Mouse (Mus musculus) hindbrain, postnatal 0 days (tissue): ENCODE measurements around the gene Gnb4. TPM values are rescaled to one million over a fixed set of nuclear protein-coding genes. Genes with fewer than 3 reads are reported as not detected.

Source experiments
- ATAC-seq: fragments of 200-750 bp; cut with Nextera tagmentation; 2 replicates; pipeline ENCODE4 v1.8.0; 2017; ENCODE audit warnings: mild to moderate bottlenecking, moderate TSS enrichment, moderate library complexity
- DNase-seq: peaks from one replicate; pipeline ENCODE4 v3.0.0-alpha.2; 2015; ENCODE audit warnings: low spot score
- H3K27ac ChIP-seq: fragments of 300-500 bp; sonication (generic); 2 replicates; pipeline ENCODE4 v1.5.1; 2014; ENCODE audit warnings: mild to moderate bottlenecking
- H3K27me3 ChIP-seq: fragments of 300-500 bp; sonication (generic); 2 replicates; pipeline ENCODE4 v1.6.1; 2014; ENCODE audit warnings: low read length, mixed read lengths; ENCODE audit not compliant: insufficient read depth
- H3K36me3 ChIP-seq: fragments of 300-500 bp; sonication (generic); 2 replicates; pipeline ENCODE4 v1.6.1; 2014; ENCODE audit warnings: low read length, mixed read lengths; ENCODE audit not compliant: insufficient read depth
- H3K4me1 ChIP-seq: fragments of 300-500 bp; sonication (generic); 2 replicates; pipeline ENCODE4 v1.6.1; 2014; ENCODE audit warnings: antibody characterized with exemption, low read length, mixed read lengths; ENCODE audit not compliant: insufficient read depth
- H3K4me2 ChIP-seq: fragments of 300-500 bp; sonication (generic); 2 replicates; pipeline ENCODE4 v1.6.1; 2014; ENCODE audit warnings: low read depth, mild to moderate bottlenecking, low read length, moderate library complexity, mixed read lengths
- H3K4me3 ChIP-seq: fragments of 300-500 bp; sonication (generic); 2 replicates; pipeline ENCODE4 v1.5.1; 2014; ENCODE audit warnings: low read length
- H3K9ac ChIP-seq: fragments of 300-500 bp; sonication (generic); replicated peaks from 2 replicates; pipeline ENCODE4 v1.6.1; 2014; ENCODE audit warnings: mild to moderate bottlenecking, low read length, moderate library complexity, mixed read lengths
- H3K9me3 ChIP-seq: fragments of 300-500 bp; sonication (generic); 2 replicates; pipeline ENCODE4 v1.6.1; 2016; ENCODE audit warnings: low read length, mixed read lengths
- CTCF ChIP-seq: IDR thresholded peaks from 2 replicates; pipeline ENCODE4 v1.5.1; 2016; ENCODE audit warnings: antibody characterized with exemption, control low read depth, low read depth
- WGBS: fragments of 180-500 bp; shearing (Covaris S2); extraction: QIAGEN DNeasy Blood & Tissue Kit; methylation state at CpG from one replicate; pipeline ENCODE4 v1.1.7; 2014; 5-methylcytosine and 5-hydroxymethylcytosine counted together
- polyA plus RNA-seq: library from polyadenylated mRNA; unstranded; fragments of >200 nt; fragmentation: Nextera tagmentation; extraction: Ambion mirVana; gene quantifications from 2 replicates; pipeline ENCODE4 v1.2.1, GENCODE M21; 2015
- total RNA-seq: library from RNA; depleted of rRNA; stranded (reverse); fragments of >200 nt; gene quantifications from 2 replicates; pipeline ENCODE4 v1.2.3, GENCODE M21; 2014

Gnb4 gene
- total and polyA plus RNA-seq, 2 experiments from 2014 or later: 123 to 124 TPM

GRCm38 (mm10) chr3:32616006-32616330 lies 417 bp downstream of the Gnb4 start:
- no peak for TF ChIP-seq CTCF
- 4% methylated on average over 13 of the region's 14 CpGs for WGBS
- Histone ChIP-seq H3K4me2 (peak overlapping the region; percentile 66), H3K36me3 (no peaks in the 10 kb centered on the region), H3K9me3 (no peaks in the 10 kb centered on the region), H3K27me3 (no peaks in the 10 kb centered on the region), H3K4me3 (peak overlapping the region; percentile 56), H3K27ac (peak overlapping the region; percentile 80), H3K9ac (peak overlapping the region; percentile 70), H3K4me1 (peaks cover 4% of the 10 kb centered on the region; the same call in 1 of the 2 replicates)
- ATAC-seq (no peak), DNase-seq (peak; percentile 20)

DNA sequence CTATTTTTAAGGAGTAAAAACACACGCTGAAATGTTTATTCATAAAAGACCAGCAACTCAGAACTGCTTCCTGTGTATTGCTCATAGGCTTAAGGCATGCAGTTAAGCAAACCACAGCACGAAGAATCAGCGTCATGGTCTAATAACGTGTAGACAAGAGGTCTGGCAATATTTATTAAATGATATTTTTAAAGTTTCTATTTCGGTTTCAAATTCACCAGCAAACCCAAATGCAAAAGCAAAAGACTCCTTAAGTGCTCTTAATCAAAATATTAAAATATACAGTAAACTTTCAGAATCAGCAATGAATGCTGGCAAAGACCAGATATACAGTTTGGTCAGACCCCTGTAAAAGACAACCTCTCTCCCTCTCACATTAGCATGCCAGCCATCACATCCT lies 1.0 kb downstream of the Gnb4 start:
- WGBS: 59% methylated on average over 5 of the region's 5 CpGs

GRCm38 (mm10) chr3:32614786-32615185 lies 1.6 kb downstream of the Gnb4 start:
- H3K9me3 ChIP-seq: no peaks in the 10 kb centered on the region
- H3K4me3 ChIP-seq: no peak overlapping the region
- H3K27ac ChIP-seq: no peak overlapping the region
- DNase-seq (no peak), ATAC-seq (no peak)
- H3K4me1 ChIP-seq: peaks cover 4% of the 10 kb centered on the region; the same call in 1 of the 2 replicates
- no peaks in the 10 kb centered on the region for H3K36me3 ChIP-seq
- no peak overlapping the region for H3K9ac ChIP-seq
- TF ChIP-seq CTCF: no peak
- peak overlapping the region; percentile 66 for H3K4me2 ChIP-seq
- no peaks in the 10 kb centered on the region for H3K27me3 ChIP-seq
- 78% methylated on average over 2 of the region's 2 CpGs for WGBS

More for the DNA sequence above, 1.0 kb downstream of the Gnb4 start:
- no peak overlapping the region for H3K27ac ChIP-seq
- peaks cover 4% of the 10 kb centered on the region; the same call in 1 of the 2 replicates for H3K4me1 ChIP-seq
- H3K4me3 ChIP-seq: peak overlapping the region; percentile 56
- DNase-seq: no peak
- no peaks in the 10 kb centered on the region for H3K9me3 ChIP-seq
- H3K9ac ChIP-seq: 0 out of 2 replicates have a peak overlapping the region, but pooled peaks have one; percentile 70
- H3K27me3 ChIP-seq: no peaks in the 10 kb centered on the region
- H3K4me2 ChIP-seq: peak overlapping the region; percentile 66
- no peak for ATAC-seq
- TF ChIP-seq CTCF: no peak
- H3K36me3 ChIP-seq: no peaks in the 10 kb centered on the region

DNA sequence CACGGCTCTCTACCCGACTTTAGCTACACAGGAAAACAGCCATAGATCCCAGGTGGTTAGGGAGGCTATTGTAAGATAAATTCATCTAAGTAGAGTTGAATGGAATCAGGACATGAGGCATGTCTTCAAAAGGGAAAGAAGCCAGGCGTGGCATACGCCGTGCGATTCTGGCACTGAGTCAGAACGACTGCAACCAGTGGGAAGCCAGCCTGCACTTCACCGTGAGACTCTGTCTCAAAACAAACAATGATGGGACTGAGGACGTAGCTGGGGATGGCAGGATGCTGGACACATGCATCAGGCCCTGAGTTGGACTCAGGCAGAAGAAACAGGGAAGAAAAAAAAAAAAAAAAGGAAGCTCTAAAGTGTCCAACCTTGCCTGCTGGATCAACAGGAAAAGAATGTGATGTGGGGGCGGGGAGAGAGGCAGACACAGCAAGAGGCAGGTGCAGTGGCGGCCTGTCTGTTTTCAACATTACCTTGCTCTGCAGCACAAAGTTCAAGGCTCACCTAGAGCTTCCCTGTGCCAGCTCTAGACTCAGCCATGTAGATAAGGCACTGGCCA lies 4.7 kb downstream of the Gnb4 start:
- no peak overlapping the region for H3K4me3 ChIP-seq
- peak; percentile 6 for DNase-seq
- H3K27ac ChIP-seq: no peak overlapping the region
- no peak overlapping the region for H3K4me2 ChIP-seq
- no peak overlapping the region for H3K9ac ChIP-seq
- ATAC-seq: no peak
- H3K27me3 ChIP-seq: no peaks in the 10 kb centered on the region
- H3K4me1 ChIP-seq: peaks cover 4% of the 10 kb centered on the region; the same call in 1 of the 2 replicates
- WGBS: 52% methylated on average over 11 of the region's 11 CpGs
- TF ChIP-seq CTCF: no peak
- no peaks in the 10 kb centered on the region for H3K36me3 ChIP-seq
- H3K9me3 ChIP-seq: no peaks in the 10 kb centered on the region

GRCm38 (mm10) chr3:32610560-32610959 lies 5.8 kb downstream of the Gnb4 start:
- no peaks in the 10 kb centered on the region for H3K9me3 ChIP-seq
- peak; percentile 84 for DNase-seq
- no peaks in the 10 kb centered on the region for H3K36me3 ChIP-seq
- no peak overlapping the region for H3K9ac ChIP-seq
- H3K27ac ChIP-seq: no peak overlapping the region
- ATAC-seq: peak; percentile 78
- no peak overlapping the region for H3K4me2 ChIP-seq
- 28% methylated on average over 7 of the region's 7 CpGs for WGBS
- H3K4me1 ChIP-seq: peaks cover 4% of the 10 kb centered on the region; the same call in 1 of the 2 replicates
- no peak overlapping the region for H3K4me3 ChIP-seq
- H3K27me3 ChIP-seq: no peaks in the 10 kb centered on the region
- TF ChIP-seq CTCF: peak; percentile 81

DNA sequence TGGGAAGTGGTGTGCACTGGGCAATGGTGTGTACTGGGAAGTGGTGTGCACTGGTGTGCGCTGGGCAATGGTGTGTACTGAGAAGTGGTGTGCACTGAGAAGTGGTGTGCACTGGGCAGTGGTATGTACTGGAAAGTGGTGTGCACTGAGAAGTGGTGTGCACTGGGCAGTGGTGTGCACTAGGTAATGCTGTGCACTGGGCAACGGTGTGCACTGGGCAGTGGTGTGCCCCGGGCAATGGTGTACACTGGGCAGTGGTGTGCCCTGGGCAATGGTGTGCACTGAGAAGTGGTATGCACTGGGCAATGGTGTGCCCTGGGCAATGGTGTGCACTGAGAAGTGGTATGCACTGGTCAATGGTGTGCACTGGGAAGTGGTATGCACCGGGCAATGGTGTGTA lies 7.2 kb downstream of the Gnb4 start:
- no peak for TF ChIP-seq CTCF
- DNase-seq (no peak), ATAC-seq (peak; percentile 17)

GRCm38 (mm10) chr3:32601055-32601454 lies 15.3 kb downstream of the Gnb4 start:
- no peak for TF ChIP-seq CTCF
- H3K27me3 ChIP-seq: no peaks in the 10 kb centered on the region
- H3K9ac ChIP-seq: no peak overlapping the region
- no peak overlapping the region for H3K4me2 ChIP-seq
- ATAC-seq (no peak), DNase-seq (no peak)
- no peaks in the 10 kb centered on the region for H3K9me3 ChIP-seq
- no peaks in the 10 kb centered on the region for H3K4me1 ChIP-seq
- no peaks in the 10 kb centered on the region; the same call in 1 of the 2 replicates for H3K36me3 ChIP-seq
- no peak overlapping the region for H3K27ac ChIP-seq
- WGBS: 91% methylated on average over 10 of the region's 10 CpGs
- H3K4me3 ChIP-seq: no peak overlapping the region

More for the DNA sequence above, 7.2 kb downstream of the Gnb4 start:
- Histone ChIP-seq H3K9ac (no peak overlapping the region), H3K4me1 (no peaks in the 10 kb centered on the region), H3K4me2 (no peak overlapping the region), H3K4me3 (no peak overlapping the region), H3K9me3 (no peaks in the 10 kb centered on the region), H3K36me3 (no peaks in the 10 kb centered on the region), H3K27ac (no peak overlapping the region), H3K27me3 (no peaks in the 10 kb centered on the region)
- WGBS: 100% methylated on average over 4 of the region's 4 CpGs
